Mouse (Mus musculus) liver, adult 2 months (tissue): ENCODE data around the gene Txn2. TPM values are rescaled to one million over a fixed set of nuclear protein-coding genes. Genes with fewer than 3 reads are reported as not detected.

Experiments
- DNase-seq: peaks from one replicate; pipeline ENCODE4 v3.0.0-alpha.2; 2011; ENCODE audit warnings: low read depth, low spot score; ENCODE audit errors: extremely low read depth
- H3K27ac ChIP-seq: fragments of 200-500 bp; replicated peaks from 2 replicates; pipeline ENCODE4 v1.5.1; 2012; ENCODE audit warnings: low read depth, mild to moderate bottlenecking, control low read depth, inconsistent platforms, low read length; ENCODE audit not compliant: insufficient read depth
- H3K27me3 ChIP-seq: fragments of 200-500 bp; 2 replicates; pipeline ENCODE4 v1.6.1; 2012; ENCODE audit warnings: mild to moderate bottlenecking, moderate library complexity, low read length, inconsistent platforms; ENCODE audit not compliant: control insufficient read depth, insufficient read depth
- H3K36me3 ChIP-seq: fragments of 200-500 bp; 2 replicates; pipeline ENCODE4 v1.6.1; 2012; ENCODE audit warnings: low read length, inconsistent platforms; ENCODE audit not compliant: control insufficient read depth, insufficient read depth
- H3K4me1 ChIP-seq: fragments of 200-500 bp; 2 replicates; pipeline ENCODE4 v1.6.1; 2011; ENCODE audit warnings: low read length; ENCODE audit not compliant: control insufficient read depth, insufficient read depth
- H3K4me3 ChIP-seq: fragments of 200-500 bp; 2 replicates; pipeline ENCODE4 v1.5.1; 2011; ENCODE audit warnings: low read depth, mild to moderate bottlenecking, control low read depth, low read length, moderate library complexity; ENCODE audit not compliant: insufficient read depth
- H3K79me2 ChIP-seq: fragments of 200-500 bp; 2 replicates; pipeline ENCODE4 v1.6.1; 2012; ENCODE audit warnings: inconsistent platforms, mild to moderate bottlenecking, low read length, moderate library complexity; ENCODE audit not compliant: control insufficient read depth, insufficient read depth
- H3K9ac ChIP-seq: fragments of 200-500 bp; 2 replicates; pipeline ENCODE4 v1.6.1; 2012; ENCODE audit warnings: low read depth, mild to moderate bottlenecking, control low read depth, inconsistent platforms, low read length
- CTCF ChIP-seq: fragments of 200-500 bp; IDR thresholded peaks from 2 replicates; pipeline ENCODE4 v1.5.1; 2011; ENCODE audit warnings: low read depth, low read length, control low read depth
- POLR2A ChIP-seq: fragments of 200-500 bp; IDR thresholded peaks from 2 replicates; pipeline ENCODE4 v1.6.1; 2011; ENCODE audit warnings: low read length, control low read depth; ENCODE audit not compliant: insufficient read depth; ENCODE audit errors: extremely low read depth
- WGBS: fragments of 180-500 bp; shearing (Covaris S2); methylation state at CpG from one replicate; pipeline ENCODE4 v1.1.7; 2018; 5-methylcytosine and 5-hydroxymethylcytosine counted together
- polyA plus RNA-seq: library from polyadenylated mRNA; depleted of rRNA; stranded (reverse); fragments of >200 nt; gene quantifications from 2 replicates; pipeline ENCODE4 v1.2.3, GENCODE M21; 2012
- total RNA-seq: library from RNA; depleted of rRNA; stranded (reverse); fragments of >200 nt; gene quantifications from 2 replicates; pipeline ENCODE4 v1.2.3, GENCODE M21; 2014

Txn2 gene
- total and polyA plus RNA-seq, 2 experiments: 85.3 to 448 TPM

- 36% methylated on average over 26 of the region's 26 CpGs for WGBS
Observed at GRCm38 (mm10) chr15:77905275-77905970, 23.4 kb downstream of the Txn2 start.

GRCm38 (mm10) chr15:77904363-77904892 lies 24.4 kb downstream of the Txn2 start:
- Histone ChIP-seq H3K4me3 (no peak overlapping the region), H3K9ac (no peak overlapping the region), H3K27me3 (no peaks in the 10 kb centered on the region), H3K4me1 (peaks cover 9% of the 10 kb centered on the region; the same call in 1 of the 2 replicates), H3K79me2 (no peaks in the 10 kb centered on the region), H3K36me3 (no peaks in the 10 kb centered on the region), H3K27ac (no peak overlapping the region)
- no peak for DNase-seq
- no peak for TF ChIP-seq POLR2A
- TF ChIP-seq CTCF: no peak
- 56% methylated on average over 12 of the region's 12 CpGs for WGBS

More at GRCm38 (mm10) chr15:77905275-77905970, 23.4 kb downstream of the Txn2 start:
- TF ChIP-seq CTCF (no peak), POLR2A (no peak)
- H3K79me2 ChIP-seq: no peaks in the 10 kb centered on the region
- H3K4me1 ChIP-seq: peaks cover 9% of the 10 kb centered on the region; the same call in 1 of the 2 replicates
- no peaks in the 10 kb centered on the region for H3K27me3 ChIP-seq
- H3K9ac ChIP-seq: no peak overlapping the region; the same call in 1 of the 2 replicates
- no peak for DNase-seq
- H3K4me3 ChIP-seq: no peak overlapping the region
- no peaks in the 10 kb centered on the region for H3K36me3 ChIP-seq
- no peak overlapping the region for H3K27ac ChIP-seq

- no peaks in the 10 kb centered on the region for H3K36me3 ChIP-seq
- H3K27me3 ChIP-seq: no peaks in the 10 kb centered on the region
- 66% methylated on average over 5 of the region's 5 CpGs for WGBS
- DNase-seq: no peak
- no peak overlapping the region for H3K27ac ChIP-seq
- H3K79me2 ChIP-seq: no peaks in the 10 kb centered on the region
- H3K4me3 ChIP-seq: no peak overlapping the region
- H3K9ac ChIP-seq: no peak overlapping the region
- TF ChIP-seq POLR2A (no peak), CTCF (no peak)
- peaks cover 6% of the 10 kb centered on the region; the same call in 1 of the 2 replicates for H3K4me1 ChIP-seq
Observed at GRCm38 (mm10) chr15:77903176-77903575, 25.6 kb downstream of the Txn2 start.

- Histone ChIP-seq H3K4me3 (no peak overlapping the region), H3K27ac (no peak overlapping the region)
- WGBS: 93% methylated on average over 13 of the region's 14 CpGs
Observed at GRCm38 (mm10) chr15:77894926-77895325, 33.9 kb downstream of the Txn2 start.

GRCm38 (mm10) chr15:77893292-77893691 lies 35.5 kb downstream of the Txn2 start:
- 85% methylated on average over 10 of the region's 10 CpGs for WGBS
- no peak for TF ChIP-seq POLR2A
- no peak for TF ChIP-seq CTCF
- no peak for DNase-seq

More at GRCm38 (mm10) chr15:77894926-77895325, 33.9 kb downstream of the Txn2 start:
- Histone ChIP-seq H3K36me3 (no peaks in the 10 kb centered on the region), H3K27me3 (no peaks in the 10 kb centered on the region), H3K79me2 (no peaks in the 10 kb centered on the region), H3K9ac (no peak overlapping the region), H3K4me1 (no peaks in the 10 kb centered on the region)
- DNase-seq: no peak
- TF ChIP-seq CTCF: no peak
- TF ChIP-seq POLR2A: no peak

GRCm38 (mm10) chr15:77892420-77892819 lies 36.4 kb downstream of the Txn2 start:
- no peaks in the 10 kb centered on the region for H3K36me3 ChIP-seq
- H3K4me1 ChIP-seq: no peaks in the 10 kb centered on the region
- no peaks in the 10 kb centered on the region for H3K79me2 ChIP-seq
- WGBS: 88% methylated on average over 10 of the region's 10 CpGs
- H3K4me3 ChIP-seq: no peak overlapping the region
- no peak overlapping the region for H3K27ac ChIP-seq
- TF ChIP-seq POLR2A (no peak), CTCF (no peak)
- no peak overlapping the region for H3K9ac ChIP-seq
- DNase-seq: no peak
- no peaks in the 10 kb centered on the region for H3K27me3 ChIP-seq

More at GRCm38 (mm10) chr15:77893292-77893691, 35.5 kb downstream of the Txn2 start:
- no peak overlapping the region for H3K4me3 ChIP-seq
- no peaks in the 10 kb centered on the region for H3K36me3 ChIP-seq
- H3K27me3 ChIP-seq: no peaks in the 10 kb centered on the region
- H3K4me1 ChIP-seq: no peaks in the 10 kb centered on the region
- no peak overlapping the region for H3K9ac ChIP-seq
- H3K27ac ChIP-seq: no peak overlapping the region
- H3K79me2 ChIP-seq: no peaks in the 10 kb centered on the region
